Mouse (Mus musculus): ENCODE data around the gene Mog.

GRCm38 (mm10) chr17:36970316-36970890 is 52.8 kb downstream of the Mog start:
- TF ChIP-seq GATA1 (IDR thresholded peaks at IDR 0.05; ENCODE audit: borderline replicate concordance, low read length) (no peak), FLI1 (IDR thresholded peaks at IDR 0.05; ENCODE audit: low read length) (no peak)
